Mouse (Mus musculus): ENCODE measurements around the gene Gdf1. TPM values are rescaled to one million over a fixed set of nuclear protein-coding genes. Genes with fewer than 3 reads are reported as not detected.

Gene Gdf1
- total RNA-seq, 4 experiments from 2014 or later = 0.75 to 2.7 TPM; not detected in 2

DNA sequence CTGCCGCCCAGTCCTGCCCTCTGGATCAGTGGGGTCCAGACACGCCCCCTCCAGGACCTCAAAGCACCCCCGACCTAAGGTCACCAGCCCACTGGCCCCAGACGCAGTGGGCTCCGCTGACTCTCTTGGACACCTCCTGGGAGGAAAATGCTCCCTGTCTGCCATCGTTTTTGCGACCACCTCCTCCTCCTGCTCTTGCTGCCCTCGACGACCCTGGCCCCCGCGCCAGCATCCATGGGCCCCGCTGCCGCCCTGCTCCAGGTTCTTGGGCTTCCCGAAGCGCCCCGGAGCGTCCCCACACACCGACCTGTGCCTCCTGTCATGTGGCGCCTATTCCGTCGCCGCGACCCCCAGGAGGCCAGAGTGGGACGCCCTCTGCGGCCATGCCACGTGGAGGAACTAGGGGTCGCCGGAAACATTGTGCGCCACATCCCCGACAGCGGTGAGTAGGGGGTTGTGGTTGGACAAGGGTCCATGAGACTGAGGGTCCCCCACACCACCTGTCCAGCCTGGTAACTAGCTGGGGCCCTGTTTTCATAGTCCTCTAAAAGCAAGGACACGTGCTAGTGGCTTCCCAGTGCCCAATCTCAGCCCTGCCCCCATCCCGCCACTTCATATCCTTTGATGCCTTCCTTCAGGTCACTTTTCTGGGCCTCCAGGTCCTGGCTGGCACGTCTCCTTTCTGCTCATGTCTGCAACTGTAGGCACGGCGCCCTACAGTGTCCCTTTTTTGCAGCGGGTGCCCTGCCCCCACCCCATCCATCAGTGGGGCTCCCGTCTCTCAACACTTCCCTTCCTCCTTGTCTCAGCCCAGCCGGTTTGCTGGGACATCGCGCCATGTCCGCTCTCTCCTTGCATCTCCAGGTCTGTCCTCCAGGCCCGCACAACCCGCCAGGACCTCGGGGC lies 471 bp downstream of the Gdf1 start:
- no peak for DNase-seq (ENCODE audit: low spot score in 2 of 2)

DNA sequence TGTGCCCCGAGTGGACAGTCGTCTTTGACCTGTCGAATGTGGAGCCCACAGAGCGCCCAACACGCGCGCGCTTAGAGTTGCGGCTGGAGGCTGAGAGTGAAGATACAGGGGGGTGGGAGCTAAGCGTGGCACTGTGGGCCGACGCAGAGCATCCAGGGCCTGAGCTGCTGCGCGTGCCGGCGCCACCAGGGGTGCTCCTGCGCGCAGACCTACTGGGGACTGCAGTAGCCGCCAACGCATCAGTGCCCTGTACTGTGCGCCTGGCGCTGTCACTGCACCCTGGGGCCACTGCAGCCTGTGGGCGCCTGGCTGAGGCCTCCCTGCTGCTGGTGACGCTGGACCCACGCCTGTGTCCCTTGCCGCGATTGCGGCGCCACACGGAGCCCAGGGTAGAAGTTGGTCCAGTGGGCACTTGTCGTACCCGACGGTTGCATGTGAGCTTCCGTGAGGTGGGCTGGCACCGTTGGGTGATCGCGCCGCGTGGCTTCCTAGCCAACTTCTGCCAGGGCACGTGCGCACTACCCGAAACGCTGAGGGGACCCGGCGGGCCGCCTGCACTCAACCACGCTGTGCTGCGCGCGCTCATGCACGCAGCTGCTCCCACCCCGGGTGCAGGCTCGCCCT lies 1.2 kb downstream of the Gdf1 start:
- DNase-seq (ENCODE audit: low spot score in 2 of 2) = no peak

DNA sequence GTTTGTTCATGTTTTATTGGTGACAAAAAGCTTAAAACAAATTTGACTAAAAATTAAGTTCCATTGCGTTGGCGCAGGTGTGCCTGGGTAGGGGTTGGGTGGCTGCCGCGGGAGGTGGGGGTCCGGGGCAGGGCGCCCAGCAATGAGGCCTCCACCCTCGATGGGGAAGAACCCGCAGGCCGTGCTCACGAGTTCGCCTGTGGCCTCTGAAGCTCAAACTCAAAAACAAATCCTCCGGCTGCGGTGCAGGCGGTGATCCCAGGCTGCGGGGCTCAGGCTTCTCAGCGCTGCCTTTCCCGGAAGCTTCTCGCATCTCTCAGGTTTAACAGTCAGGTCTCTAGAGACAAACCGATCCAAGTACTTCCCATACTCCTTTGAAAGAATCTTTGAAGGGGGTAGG lies 1.9 kb downstream of the Gdf1 start:
- DNase-seq (ENCODE audit: low spot score in 2 of 2) = no peak

DNA sequence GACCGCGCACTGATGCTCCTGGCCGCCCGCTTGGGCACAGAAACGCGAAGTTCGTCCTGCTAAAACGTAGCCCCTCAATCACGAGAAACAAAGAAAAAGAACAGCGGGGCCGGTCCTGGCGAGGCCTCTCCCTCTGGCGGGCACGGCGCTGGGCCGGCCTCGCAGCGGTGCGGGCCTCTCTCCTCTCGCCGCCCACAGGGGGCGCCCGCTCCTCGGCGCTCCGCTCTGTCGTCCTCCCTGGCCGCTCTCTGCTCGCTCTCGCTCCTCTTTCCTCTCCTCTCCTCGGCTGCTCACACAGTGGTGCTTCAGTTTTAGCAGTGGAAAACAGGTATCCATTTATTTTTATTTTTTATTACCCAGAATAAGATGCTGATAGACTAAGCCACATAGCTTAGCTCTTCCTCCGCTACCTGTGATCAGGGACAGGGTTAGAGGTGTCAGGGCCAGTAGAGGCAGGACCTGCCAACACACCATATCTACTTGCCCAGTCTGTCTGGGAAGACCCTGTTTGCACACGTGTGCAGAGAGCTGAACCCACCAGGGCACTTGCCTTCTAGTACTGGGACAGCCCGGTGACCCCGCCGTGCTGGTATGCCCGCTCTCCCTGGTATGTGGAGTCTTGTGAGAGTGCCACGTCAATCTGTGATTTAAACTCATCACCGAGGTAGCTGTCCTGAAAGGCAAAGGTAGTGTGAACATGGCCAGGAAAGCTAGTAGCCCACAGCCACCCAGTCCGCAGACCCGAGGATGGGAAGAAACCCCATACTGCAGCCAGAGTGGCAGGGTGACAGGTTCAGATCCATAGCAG lies 2.7 kb downstream of the Gdf1 start:
- peak; percentile 38 to 59 for DNase-seq (ENCODE audit: low spot score in 2 of 2)

DNA sequence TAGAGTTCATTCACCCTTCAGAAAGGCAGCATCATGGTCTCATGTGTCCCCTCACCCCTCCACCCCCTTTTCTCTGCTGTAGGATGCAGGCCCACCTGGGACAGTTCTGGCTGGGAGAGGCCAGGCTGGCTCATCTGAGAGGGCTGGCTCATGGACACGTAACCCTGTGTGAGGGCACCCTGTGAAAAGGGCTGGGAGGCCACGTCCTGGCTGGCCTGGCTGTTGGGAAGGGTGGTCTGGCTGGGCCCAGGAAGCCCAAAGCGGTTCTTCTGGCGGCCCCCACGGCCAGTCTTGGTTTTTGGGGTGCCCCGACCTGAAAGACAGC lies 3.2 kb downstream of the Gdf1 start:
- no peak for DNase-seq (ENCODE audit: low spot score in 2 of 2)

DNA sequence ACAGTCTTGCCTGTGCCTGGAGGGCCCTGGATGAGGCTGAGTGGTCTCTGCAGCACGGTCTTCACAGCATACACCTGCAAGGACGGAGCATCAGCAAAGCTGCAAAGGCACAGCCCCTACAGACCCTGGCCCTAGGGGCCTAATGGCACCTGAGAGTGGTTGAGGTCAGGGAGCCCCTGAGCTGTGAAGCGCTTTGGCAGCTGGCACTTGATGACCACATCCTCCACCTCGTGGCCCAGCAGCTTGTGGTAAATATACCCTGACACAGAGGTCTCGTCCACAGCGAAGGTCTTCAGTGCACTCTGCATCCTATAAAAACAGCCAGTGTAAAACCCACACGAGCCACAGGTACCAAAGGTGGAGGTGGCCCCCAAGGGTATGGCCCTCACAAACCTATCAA lies 9.3 kb downstream of the Gdf1 start:
- DNase-seq (ENCODE audit: low spot score in 2 of 2) = no peak

DNA sequence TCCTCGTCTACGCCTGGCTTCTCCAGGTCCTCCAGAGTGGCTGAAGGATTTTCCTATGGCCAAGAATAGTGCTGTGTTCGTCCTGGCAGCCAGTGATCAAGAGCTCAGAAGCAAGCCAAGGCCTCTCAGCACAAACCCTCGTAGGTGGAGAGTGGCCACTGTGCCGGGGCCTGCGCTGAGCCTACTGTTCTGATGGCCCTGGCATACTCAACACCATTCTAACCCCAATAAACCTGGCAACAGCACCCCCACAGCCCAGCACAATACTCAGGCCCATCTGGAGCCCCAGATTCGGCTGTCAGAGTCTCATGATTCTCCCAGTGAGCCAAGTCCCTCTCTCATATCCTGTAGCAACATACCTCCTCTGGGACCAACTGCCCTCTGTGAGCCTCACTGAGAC lies 11.0 kb downstream of the Gdf1 start:
- no peak for DNase-seq (ENCODE audit: low spot score in 2 of 2)

DNA sequence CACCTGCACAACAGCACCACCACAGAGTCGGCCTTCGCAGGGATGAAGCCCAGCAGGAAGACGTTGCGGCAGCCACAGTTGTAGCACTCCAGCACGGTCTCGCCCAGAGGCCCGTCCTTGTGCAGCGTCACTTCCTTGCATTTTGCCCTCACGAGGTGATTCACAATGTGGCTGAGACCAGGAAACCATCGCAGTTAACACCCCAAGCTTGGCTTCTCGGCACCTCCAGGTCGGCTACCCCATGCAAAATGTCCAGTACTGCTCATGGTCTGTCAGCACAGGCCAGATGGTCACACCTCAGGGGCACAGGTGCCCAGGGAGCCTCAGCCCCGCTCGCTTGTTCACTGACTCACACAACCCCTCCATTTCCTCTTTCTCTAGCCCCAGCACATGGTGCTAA lies 12.4 kb downstream of the Gdf1 start:
- no peak for DNase-seq (ENCODE audit: low spot score in 2 of 2)

DNA sequence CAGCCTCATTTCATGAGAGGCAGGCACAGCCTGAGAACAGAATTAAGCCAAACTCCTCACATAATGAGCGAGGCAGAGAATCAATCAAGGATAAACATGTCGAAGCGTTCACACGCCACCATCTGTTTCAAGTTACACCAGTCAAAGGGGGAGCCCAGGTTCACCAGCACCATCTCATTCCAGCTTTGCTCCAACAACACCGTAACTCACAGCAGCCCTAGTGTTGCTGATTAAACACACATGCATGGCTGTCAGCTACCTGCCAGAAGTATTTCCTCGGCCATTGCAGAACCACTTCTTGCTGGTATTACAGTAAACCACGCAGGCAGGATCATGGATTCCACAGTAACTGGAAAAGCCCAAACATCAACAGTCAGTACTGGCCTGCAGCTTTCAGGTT lies 13.5 kb downstream of the Gdf1 start:
- no peak for DNase-seq (ENCODE audit: low spot score in 2 of 2)

DNA sequence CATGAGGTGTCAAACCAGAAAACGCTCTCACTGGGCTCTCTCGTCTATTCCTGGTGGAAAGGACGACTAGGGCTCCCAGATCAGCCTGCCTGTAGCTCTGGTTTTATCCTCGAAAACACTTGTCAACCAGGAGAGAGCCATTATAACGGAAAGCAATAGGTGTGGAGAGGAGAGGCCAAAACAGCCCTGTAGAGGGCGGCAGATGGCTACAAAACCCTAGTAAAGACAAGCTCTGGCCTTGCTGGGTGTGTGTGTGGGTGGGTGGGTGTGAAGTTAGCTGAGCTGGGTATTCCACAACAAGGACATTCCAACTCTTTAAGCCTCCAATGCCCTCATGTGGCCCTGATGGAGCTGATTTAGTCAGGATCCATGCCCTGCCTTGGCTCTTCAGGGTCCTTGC lies 14.1 kb downstream of the Gdf1 start:
- no peak for DNase-seq (ENCODE audit: low spot score in 2 of 2)

DNA sequence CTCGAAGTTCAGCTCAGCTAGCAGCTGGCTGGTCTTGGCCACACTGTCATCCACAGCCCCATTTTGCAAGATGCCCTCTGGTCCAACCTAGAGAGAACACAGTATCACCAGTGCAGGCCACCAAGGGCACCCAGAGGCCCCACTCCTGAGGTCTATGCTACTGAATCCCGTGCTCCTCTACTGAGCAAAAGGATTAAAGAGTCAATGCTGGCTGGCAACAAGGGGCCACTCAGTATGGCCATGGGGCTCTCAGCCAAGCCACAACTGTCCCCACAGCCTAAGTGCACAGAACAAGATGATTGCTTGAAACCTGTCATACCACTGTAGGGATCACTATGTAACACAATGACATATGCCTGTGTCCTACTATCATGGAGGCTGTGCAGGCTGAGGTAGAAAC lies 14.7 kb downstream of the Gdf1 start:
- no peak for DNase-seq (ENCODE audit: low spot score in 2 of 2)

DNA sequence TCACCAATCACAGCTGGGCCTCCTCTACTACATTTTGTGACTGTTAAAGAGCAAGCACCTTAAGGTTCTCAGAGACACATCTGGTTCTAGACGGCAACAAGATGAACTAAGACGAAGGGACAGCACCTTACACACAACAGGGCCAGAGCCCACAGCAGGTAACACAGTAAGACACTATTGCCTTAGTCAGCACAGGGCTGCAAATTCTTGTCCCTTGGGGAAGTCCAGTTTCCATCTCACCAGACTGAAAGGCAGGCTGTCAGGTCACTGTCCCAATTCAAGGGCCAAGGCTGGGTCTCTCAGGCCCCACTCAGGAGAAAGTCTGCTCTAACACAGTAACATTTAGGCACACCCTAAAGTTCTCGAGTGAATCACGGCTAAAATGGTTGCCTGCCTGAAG lies 17.8 kb downstream of the Gdf1 start:
- DNase-seq (ENCODE audit: low spot score in 2 of 2) = no peak

DNA sequence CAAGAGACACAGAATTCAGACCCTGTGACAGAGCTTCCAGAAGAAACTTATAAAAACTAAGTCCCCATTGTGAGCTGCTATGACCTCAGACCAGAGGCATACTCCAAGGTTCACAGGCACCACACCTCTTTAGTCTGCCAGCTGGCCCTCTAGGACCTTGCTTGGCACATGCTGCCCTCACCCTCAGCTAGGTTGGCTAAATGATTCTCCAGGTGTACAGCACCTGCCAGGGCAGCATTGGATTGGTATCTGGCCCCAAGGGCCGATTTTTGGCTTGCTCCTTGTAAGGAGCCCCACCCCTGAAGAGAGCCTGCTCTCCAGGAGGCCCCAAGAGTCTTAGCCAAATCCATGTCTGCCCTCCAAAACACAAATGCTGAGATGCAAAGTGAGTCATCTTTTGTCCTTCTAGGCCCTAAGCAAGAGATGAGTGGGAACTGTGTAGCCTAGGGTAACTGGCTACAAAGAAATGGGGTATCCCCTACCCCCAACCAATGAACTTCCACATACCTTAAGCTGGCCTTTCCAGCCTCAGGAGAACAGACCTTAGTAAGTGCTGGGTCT lies 18.3 kb downstream of the Gdf1 start:
- no peak for DNase-seq (ENCODE audit: low spot score in 2 of 2)

DNA sequence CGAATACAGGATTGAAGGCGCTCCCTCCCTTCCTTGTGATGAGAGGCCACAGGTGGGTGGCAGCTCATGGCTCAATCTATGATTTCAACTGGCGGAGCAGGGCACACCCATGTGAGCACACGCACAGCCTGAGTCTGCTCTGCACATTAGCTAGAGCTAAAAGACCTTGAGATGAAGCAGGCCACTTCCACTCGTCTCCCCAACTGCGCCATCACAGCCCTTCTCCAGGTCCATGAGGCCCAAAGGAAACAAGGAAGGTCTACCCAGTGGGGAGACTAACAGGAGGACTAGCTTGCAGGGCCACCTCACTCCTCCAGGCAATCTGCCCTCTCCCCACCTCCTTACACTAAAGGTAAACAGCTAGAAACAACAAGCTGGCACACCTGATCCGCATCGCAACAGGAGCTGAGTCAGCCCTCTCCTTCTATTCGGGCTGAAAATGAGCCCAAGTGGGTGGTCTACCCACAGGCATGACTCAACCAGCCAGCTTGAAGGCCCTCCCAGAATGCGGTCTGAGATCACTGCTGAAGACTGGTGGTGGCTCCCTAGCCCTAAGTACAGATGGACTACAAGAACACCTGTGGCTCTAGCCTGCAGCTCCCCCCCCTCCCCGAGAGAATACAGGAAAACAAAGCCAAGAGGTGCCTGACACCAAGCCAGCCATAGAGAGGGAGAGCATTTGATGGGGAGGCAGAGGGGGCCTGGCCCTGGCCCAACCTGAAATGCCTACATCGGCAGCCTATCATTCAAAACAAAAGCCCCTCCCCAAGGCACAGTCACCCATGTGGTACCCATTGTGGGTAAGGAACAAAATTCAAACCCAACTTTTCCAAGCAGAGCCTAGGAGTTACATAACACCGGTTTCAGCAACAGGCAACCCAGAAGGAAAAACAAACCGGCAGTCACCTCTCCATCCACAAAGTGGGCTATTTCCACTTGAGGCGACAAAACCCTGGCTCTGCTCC lies 21.7 kb downstream of the Gdf1 start:
- DNase-seq (ENCODE audit: low spot score in 2 of 2) = no peak

DNA sequence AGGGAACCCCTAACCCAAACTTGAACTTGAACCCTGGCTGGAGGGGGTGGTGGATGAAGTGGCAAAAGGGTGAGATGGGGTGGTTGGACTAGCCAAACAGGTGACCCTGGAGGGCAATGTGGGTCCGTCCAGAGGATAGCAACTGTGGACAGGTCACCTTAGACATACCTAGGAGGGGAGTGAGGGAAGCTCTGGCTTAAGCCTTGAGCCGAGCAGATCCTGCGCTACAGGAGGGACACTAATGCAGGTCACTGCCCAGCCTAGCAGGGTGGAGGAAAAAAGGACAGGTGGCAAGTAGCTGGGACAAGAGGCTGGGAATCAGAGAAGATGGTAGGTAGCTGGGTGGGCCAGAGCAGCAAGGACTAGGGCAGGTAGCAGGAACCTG lies 22.4 kb downstream of the Gdf1 start:
- DNase-seq (ENCODE audit: low spot score in 2 of 2) = no peak

DNA sequence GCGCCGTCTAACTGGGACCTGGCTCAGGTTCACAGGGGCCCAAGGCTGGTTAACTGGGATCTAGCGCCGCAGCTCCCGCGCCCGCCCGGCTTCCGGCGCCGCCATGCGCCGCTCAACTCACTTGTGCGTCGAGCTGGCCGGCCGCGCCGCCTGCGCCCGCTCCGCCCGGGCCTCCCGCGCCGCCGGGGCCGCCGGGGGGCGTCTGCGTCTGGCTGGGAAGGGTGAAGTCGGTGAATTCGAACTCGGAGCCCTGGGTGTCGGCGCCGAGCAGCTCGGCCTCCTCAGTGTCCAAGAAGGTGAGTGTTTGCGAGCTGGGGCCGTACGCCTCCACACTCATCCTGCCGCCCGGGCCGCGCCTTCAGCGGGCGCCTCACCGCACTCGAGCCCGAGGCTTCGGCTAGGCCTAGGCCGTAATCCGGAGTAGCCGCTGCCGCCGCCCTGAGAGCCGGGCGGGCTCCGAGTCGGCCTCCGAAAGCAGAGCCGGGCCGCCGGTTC lies 23.1 kb downstream of the Gdf1 start:
- DNase-seq (ENCODE audit: low spot score in 2 of 2) = no peak

DNA sequence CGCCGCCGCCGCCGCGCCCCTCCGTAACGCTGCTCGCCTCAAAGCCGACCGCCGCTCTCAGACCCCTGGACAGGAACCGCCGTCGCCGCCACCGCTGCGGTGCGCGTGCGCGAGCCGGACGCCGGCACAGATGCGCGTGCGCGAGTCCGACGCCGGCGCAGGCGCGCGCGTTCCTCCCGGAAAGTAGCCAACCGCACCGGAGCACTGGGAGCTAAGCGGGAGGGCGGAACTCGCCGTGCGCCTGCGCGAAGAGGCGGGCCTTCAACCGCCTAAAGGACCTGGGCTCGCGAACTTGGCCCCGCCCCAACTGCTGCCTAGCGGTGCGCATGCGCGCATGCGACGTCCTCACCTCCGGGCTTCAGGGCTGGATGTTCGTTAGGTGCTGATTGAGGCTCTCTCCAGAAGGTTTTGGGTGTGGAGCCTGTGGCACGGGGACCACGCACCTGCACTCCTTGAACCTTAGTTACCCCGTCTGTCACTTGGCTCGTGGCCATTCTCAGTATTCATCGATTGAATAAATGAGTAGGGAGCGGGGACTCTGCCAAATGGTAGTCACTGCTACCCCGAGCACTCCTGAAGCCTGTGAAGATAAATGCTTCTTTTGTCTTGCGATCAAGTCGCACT lies 23.7 kb downstream of the Gdf1 start, which contains the start of gene Upf1:
Gene Upf1, minus strand, starts transcription at position 85 of the 624 bp plus-strand sequence.
- peak; percentile 95 to 98 for DNase-seq (ENCODE audit: low spot score in 2 of 2)

DNA sequence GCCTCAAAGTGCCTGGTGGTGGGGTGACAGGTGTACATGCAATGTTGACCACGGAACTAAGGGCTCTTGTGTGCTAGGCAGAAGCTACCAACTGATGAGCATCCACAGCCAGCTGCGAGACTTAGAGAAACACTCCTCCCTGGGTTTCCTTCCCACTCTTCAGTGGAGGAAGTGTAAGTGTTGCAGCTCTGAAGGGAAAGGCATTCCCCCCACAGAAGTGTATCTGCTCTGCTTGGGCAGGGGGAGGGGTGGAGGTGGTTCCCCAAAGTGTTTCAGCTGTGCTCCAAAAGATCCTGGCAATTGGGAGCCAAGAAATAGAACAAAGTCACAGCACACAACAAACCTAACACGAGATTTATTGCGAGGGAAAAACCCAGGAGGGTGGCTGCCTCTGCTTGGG lies 24.4 kb downstream of the Gdf1 start:
- DNase-seq (ENCODE audit: low spot score in 2 of 2) = no peak

DNA sequence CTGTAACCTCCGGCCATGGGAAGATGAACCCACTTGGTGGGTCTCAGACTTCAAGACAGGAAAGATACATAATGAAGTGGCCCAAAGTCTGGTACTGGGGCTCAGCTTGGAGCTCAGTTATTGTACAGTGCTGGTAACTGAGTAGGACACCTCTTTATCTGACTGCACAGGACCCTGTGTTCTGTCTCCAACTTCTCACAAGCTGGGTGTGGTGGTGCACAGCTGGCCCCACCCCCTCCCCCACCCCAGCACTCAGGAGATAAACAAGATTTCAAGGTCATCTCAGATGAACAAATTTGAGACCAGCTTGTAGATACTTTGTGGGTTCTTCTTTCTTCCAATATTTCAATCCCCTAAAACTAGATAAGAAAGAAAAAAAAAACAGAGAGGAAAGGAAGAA lies 26.5 kb downstream of the Gdf1 start:
- DNase-seq (ENCODE audit: low spot score in 2 of 2) = no peak

DNA sequence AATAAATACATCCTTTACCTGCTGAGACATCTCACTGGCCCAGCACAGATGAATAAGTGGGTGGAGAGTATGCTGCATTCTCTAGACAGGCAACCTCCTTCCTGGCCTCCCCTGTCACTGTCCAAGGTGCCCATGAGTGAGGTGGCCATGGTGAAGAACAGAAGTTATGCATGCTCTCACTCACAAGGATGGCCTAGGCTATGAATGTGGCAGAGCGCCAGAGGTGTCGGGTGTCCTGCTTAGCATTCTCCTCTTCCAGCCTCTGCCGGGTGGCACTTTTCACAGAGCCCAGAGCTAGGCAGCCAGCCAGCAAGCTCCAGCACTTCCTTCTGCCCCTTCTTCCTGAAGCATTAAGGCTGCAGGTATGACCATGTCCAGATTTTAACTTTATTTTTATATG lies 29.8 kb downstream of the Gdf1 start:
- DNase-seq (ENCODE audit: low spot score in 2 of 2) = peak; percentile 51 to 78

Data from gastrocnemius, adult 8-10 months (tissue).